Mouse (Mus musculus): ENCODE measurements around the gene 1110032A03Rik.

The 1110032A03Rik gene

GRCm38 (mm10) chr9:50774991-50775612 is at the start of gene 1110032A03Rik, which contains the start of gene Alg9:
1110032A03Rik (minus strand) TSS chr9:50775520.
Alg9 (plus strand) TSS chr9:50775019.
- DNase-seq, result peak; percentile 89

GRCm38 (mm10) chr9:50823779-50824453 is 48.6 kb upstream of the 1110032A03Rik start:
- DNase-seq, result no peak

GRCm38 (mm10) chr9:50822216-50822615 is 46.9 kb upstream of the 1110032A03Rik start:
- no peak for DNase-seq

GRCm38 (mm10) chr9:50821651-50822050 is 46.3 kb upstream of the 1110032A03Rik start:
- DNase-seq, result no peak

GRCm38 (mm10) chr9:50819716-50820115 is 44.4 kb upstream of the 1110032A03Rik start:
- DNase-seq, result no peak

GRCm38 (mm10) chr9:50818050-50818449 is 42.7 kb upstream of the 1110032A03Rik start:
- DNase-seq, result no peak

- DNase-seq, result no peak
Measured at GRCm38 (mm10) chr9:50816512-50816911, 41.2 kb upstream of the 1110032A03Rik start.

GRCm38 (mm10) chr9:50815666-50816065 is 40.3 kb upstream of the 1110032A03Rik start:
- DNase-seq, result no peak

GRCm38 (mm10) chr9:50813796-50814195 is 38.5 kb upstream of the 1110032A03Rik start:
- DNase-seq, result no peak

GRCm38 (mm10) chr9:50811746-50812145 is 36.4 kb upstream of the 1110032A03Rik start:
- no peak for DNase-seq

GRCm38 (mm10) chr9:50811187-50811586 is 35.9 kb upstream of the 1110032A03Rik start:
- DNase-seq, result no peak

- no peak for DNase-seq
Measured at GRCm38 (mm10) chr9:50809146-50809545, 33.8 kb upstream of the 1110032A03Rik start.

GRCm38 (mm10) chr9:50808471-50808870 is 33.2 kb upstream of the 1110032A03Rik start:
- no peak for DNase-seq

- DNase-seq, result no peak
Measured at GRCm38 (mm10) chr9:50803055-50803671, 27.8 kb upstream of the 1110032A03Rik start.

- DNase-seq, result peak; percentile 71
Measured at GRCm38 (mm10) chr9:50800985-50801384, 25.7 kb upstream of the 1110032A03Rik start.

- no peak for DNase-seq
Measured at GRCm38 (mm10) chr9:50798368-50798767, 23.0 kb upstream of the 1110032A03Rik start.

GRCm38 (mm10) chr9:50797641-50798040 is 22.3 kb upstream of the 1110032A03Rik start:
- DNase-seq, result no peak

GRCm38 (mm10) chr9:50796776-50797175 is 21.5 kb upstream of the 1110032A03Rik start:
- DNase-seq, result no peak

- no peak for DNase-seq
Measured at GRCm38 (mm10) chr9:50795266-50795665, 19.9 kb upstream of the 1110032A03Rik start.

GRCm38 (mm10) chr9:50782155-50782554 is 6.8 kb upstream of the 1110032A03Rik start:
- peak; percentile 34 for DNase-seq

GRCm38 (mm10) chr9:50776162-50776760 is 941 bp upstream of the 1110032A03Rik start:
- no peak for DNase-seq

- no peak for DNase-seq
Measured at GRCm38 (mm10) chr9:50775662-50776126, 374 bp upstream of the 1110032A03Rik start.

- no peak for DNase-seq
Measured at GRCm38 (mm10) chr9:50774026-50774462, 1.3 kb downstream of the 1110032A03Rik start.
